Mouse (Mus musculus): ENCODE measurements around the gene Glo1.

DNA sequence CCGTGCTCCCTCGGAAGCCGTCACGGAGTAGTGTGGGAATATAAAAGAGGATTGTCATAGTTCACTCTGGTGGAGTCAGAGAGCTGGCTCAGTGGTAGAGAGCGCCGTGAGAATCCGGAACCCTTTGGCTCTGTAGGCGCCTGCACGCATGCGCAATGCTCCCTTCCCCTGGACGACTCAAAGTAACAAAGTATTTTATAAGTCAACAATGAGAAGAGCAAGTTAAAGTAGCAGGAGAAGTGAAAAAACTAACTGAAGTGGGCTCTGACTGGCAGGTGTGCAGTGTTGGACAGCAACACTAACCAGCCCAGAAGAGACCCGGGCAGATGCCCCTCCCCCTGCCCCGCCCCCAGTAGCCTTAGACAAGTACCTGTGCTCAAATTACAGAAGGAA, 31.5 kb upstream of the Glo1 start:
- TF ChIP-seq CTCF (IDR thresholded peaks at IDR 0.05; ENCODE audit: control insufficient read depth, insufficient read depth, insufficient read length) = no peak
- no peak for TF ChIP-seq MYOD1 (IDR thresholded peaks at IDR 0.05; ENCODE audit: control insufficient read depth, insufficient read length, low read depth)
- no peak for TF ChIP-seq MAX (IDR thresholded peaks at IDR 0.05)
- no peak for TF ChIP-seq USF1 (IDR thresholded peaks at IDR 0.05; ENCODE audit: low read depth)
- no peak for TF ChIP-seq MYOG (IDR thresholded peaks at IDR 0.05; ENCODE audit: control insufficient read depth, extremely low read depth, insufficient read length)
- no peak for TF ChIP-seq CEBPB (IDR thresholded peaks at IDR 0.05; ENCODE audit: low read depth)

All from C2C12 (cell line).